Mouse (Mus musculus) Patski (cell line): ENCODE data around the gene Gak. TPM values are rescaled to one million over a fixed set of nuclear protein-coding genes. Genes with fewer than 3 reads are reported as not detected.
"Not testable (repeated sequence)": the region's sequence is repeated elsewhere in the genome, so short reads cannot be mapped to it uniquely, and the experiment has no call there.

Source experiments
- ATAC-seq: fragments of 100-300 bp; one replicate; pipeline ENCODE4 v1.8.0; 2021
- CTCF ChIA-PET: fragments of 350-600 bp; sonication (Branson Sonifier 250); formaldehyde crosslinking; loops from one replicate; lab custom pipeline; 2022; ENCODE audit warnings: inconsistent platforms; lab: Charles Lee
- POLR2A ChIA-PET: fragments of 350-600 bp; sonication (Branson Sonifier 250); formaldehyde crosslinking; loops from one replicate; lab custom pipeline; 2022; ENCODE audit warnings: antibody characterized with exemption, inconsistent platforms; lab: Charles Lee
- DNase-seq: peaks from one replicate; pipeline ENCODE4 v3.0.0-alpha.2; 2011; ENCODE audit warnings: low read depth, low spot score
- H3K27me3 ChIP-seq: fragments of 371-371 bp; one replicate; pipeline ENCODE4 v1.5.1; 2021
- CTCF ChIP-seq: fragments of 100-300 bp; IDR thresholded peaks from one replicate; pipeline ENCODE4 v1.5.1; 2021
- in situ Hi-C: fragments of 300-500 bp; cut with MboI; formaldehyde crosslinking; loops from 3 replicates; pipeline ENCODE4 v1.11.1; 2018; ENCODE audit warnings: low pct_unique_long_range_greater_than_20kb, mixed read lengths
- polyA plus RNA-seq: library from polyadenylated mRNA; unstranded; gene quantifications from one replicate; pipeline ENCODE4 v1.2.3, GENCODE M21; 2021

Gene Gak
- polyA plus RNA-seq, 1 experiment from 2014 or later: 133 TPM

GRCm38 (mm10) chr5:108648937-108649576 is 19.5 kb upstream of the Gak start:
- in situ Hi-C loops: no loop called here
- H3K27me3 ChIP-seq: no peaks in the 10 kb centered on the region
- ChIA-PET CTCF (interaction anchor here (1.3 kb wide), 3 partner anchors 12 to 222 kb away, joined by 3 read pairs; partner anchors contain the start of gene Idua), POLR2A (no interaction called here)
- no peak for ATAC-seq
- no peak for DNase-seq
- no peak for TF ChIP-seq CTCF

GRCm38 (mm10) chr5:108647820-108648465 is 18.4 kb upstream of the Gak start:
- H3K27me3 ChIP-seq: no peaks in the 10 kb centered on the region
- DNase-seq (no peak), ATAC-seq (no peak)
- no peak for TF ChIP-seq CTCF
- in situ Hi-C loops: no loop called here
- CTCF ChIA-PET: interaction anchor here (1.1 to 1.4 kb wide), 3 partner anchors 10 to 13 kb away, joined by 3 to 5 read pairs (median 4); partner anchors contain the start of gene Idua
- POLR2A ChIA-PET: interaction anchor here (1.3 kb wide), 1 partner anchor 23 kb away, joined by 3 read pairs; no protein-coding TSS in a partner anchor

- in situ Hi-C loops: no loop called here
- ATAC-seq (no peak), DNase-seq (no peak)
- no peak for TF ChIP-seq CTCF
- ChIA-PET CTCF (interaction anchor here (1.0 to 1.4 kb wide), 3 partner anchors 9 to 11 kb away, joined by 4 to 5 read pairs (median 4); no protein-coding TSS in a partner anchor), POLR2A (interaction anchor here (0.5 to 1.3 kb wide), 2 partner anchors 23 to 31 kb away, joined by 3 to 7 read pairs; no protein-coding TSS in a partner anchor)
- H3K27me3 ChIP-seq: no peaks in the 10 kb centered on the region
Measured at GRCm38 (mm10) chr5:108647311-108647710, 17.8 kb upstream of the Gak start.

- CTCF ChIA-PET: interaction anchor here (1.0 to 1.1 kb wide), 2 partner anchors 10 to 15 kb away, joined by 3 to 4 read pairs; no protein-coding TSS in a partner anchor
- DNase-seq: no peak
- H3K27me3 ChIP-seq: no peaks in the 10 kb centered on the region
- POLR2A ChIA-PET: no interaction called here
- no peak for ATAC-seq
- in situ Hi-C loops: no loop called here
- TF ChIP-seq CTCF: no peak
Measured at GRCm38 (mm10) chr5:108646343-108646660, 16.7 kb upstream of the Gak start.

GRCm38 (mm10) chr5:108645651-108646342 is 16.2 kb upstream of the Gak start:
- ChIA-PET CTCF (interaction anchor here (1.1 kb wide), 1 partner anchor 15 kb away, joined by 3 read pairs; no protein-coding TSS in a partner anchor), POLR2A (no interaction called here)
- DNase-seq (no peak), ATAC-seq (no peak)
- TF ChIP-seq CTCF: no peak
- no peaks in the 10 kb centered on the region for H3K27me3 ChIP-seq
- in situ Hi-C loops: no loop called here

GRCm38 (mm10) chr5:108643674-108644073 is 14.1 kb upstream of the Gak start:
- CTCF ChIA-PET: no interaction called here
- no peak for ATAC-seq
- in situ Hi-C loops: no loop called here
- POLR2A ChIA-PET: no interaction called here
- DNase-seq: no peak
- no peaks in the 10 kb centered on the region for H3K27me3 ChIP-seq
- TF ChIP-seq CTCF: no peak

GRCm38 (mm10) chr5:108636172-108636571 is 6.6 kb upstream of the Gak start:
- POLR2A ChIA-PET: no interaction called here
- H3K27me3 ChIP-seq: no peaks in the 10 kb centered on the region
- TF ChIP-seq CTCF: no peak
- ATAC-seq (no peak), DNase-seq (no peak)
- in situ Hi-C loops: no loop called here
- CTCF ChIA-PET: interaction anchor here (1.8 kb wide), 1 partner anchor 16 kb away, joined by 6 read pairs; no protein-coding TSS in a partner anchor

GRCm38 (mm10) chr5:108634088-108634487 is 4.5 kb upstream of the Gak start:
- CTCF ChIA-PET, H3K27me3 ChIP-seq, POLR2A ChIA-PET, DNase-seq, in situ Hi-C loops, ATAC-seq: not testable (repeated sequence)

GRCm38 (mm10) chr5:108633676-108634075 is 4.1 kb upstream of the Gak start:
- DNase-seq: no peak
- no peak for TF ChIP-seq CTCF
- ChIA-PET CTCF (no interaction called here), POLR2A (no interaction called here)
- ATAC-seq: no peak
- H3K27me3 ChIP-seq: no peaks in the 10 kb centered on the region
- in situ Hi-C loops: no loop called here

- ChIA-PET POLR2A (interaction anchor here (0.7 to 1.1 kb wide), 3 partner anchors 28 to 87 kb away, joined by 3 read pairs; partner anchors contain the start of gene Dgkq), CTCF (interaction anchor here (1.4 kb wide), 2 partner anchors 10 to 41 kb away, joined by 3 to 5 read pairs; no protein-coding TSS in a partner anchor)
- no peak for DNase-seq
- in situ Hi-C loops: no loop called here
- no peaks in the 10 kb centered on the region for H3K27me3 ChIP-seq
- ATAC-seq: peak; percentile 72
- no peak for TF ChIP-seq CTCF
Measured at GRCm38 (mm10) chr5:108628891-108629633, 493 bp downstream of the Gak start.
